Mouse (Mus musculus) erythroblast, embryonic 14.5 days (primary cell): ENCODE data around the gene Sbno2.

Source experiments
- GATA1 ChIP-seq: IDR thresholded peaks from 2 replicates; pipeline ENCODE4 v1.6.1; 2012; ENCODE audit warnings: low read length, inconsistent platforms, mixed read lengths
- TAL1 ChIP-seq: IDR thresholded peaks from 3 replicates; pipeline ENCODE4 v1.6.1; 2012; ENCODE audit warnings: low read length, inconsistent platforms, mixed read lengths

- no peak for TF ChIP-seq GATA1
- no peak for TF ChIP-seq TAL1
Measured at GRCm38 (mm10) chr10:80152071-80152872, 46.9 kb upstream of the Sbno2 start.
